Mouse (Mus musculus) testis, adult 2 months (tissue): ENCODE data around the gene Palld.

Experiments used
- CTCF ChIP-seq: fragments of 200-500 bp; IDR thresholded peaks from 2 replicates; pipeline ENCODE4 v1.5.1; 2012; ENCODE audit warnings: low read depth, mild to moderate bottlenecking, inconsistent platforms, low read length, moderate library complexity; ENCODE audit not compliant: control insufficient read depth, insufficient read depth, insufficient replicate concordance
- POLR2A ChIP-seq: fragments of 200-500 bp; IDR thresholded peaks from 2 replicates; pipeline ENCODE4 v1.6.1; 2012; ENCODE audit warnings: low read depth, mild to moderate bottlenecking, inconsistent platforms, low read length, moderate library complexity; ENCODE audit not compliant: control insufficient read depth

- TF ChIP-seq POLR2A (no peak), CTCF (no peak)
Observed at GRCm38 (mm10) chr8:61755186-61755585, 147.3 kb downstream of the Palld start.
